Mouse (Mus musculus) MEL (cell line): ENCODE measurements around the gene Xpot. TPM values are rescaled to one million over a fixed set of nuclear protein-coding genes. Genes with fewer than 3 reads are reported as not detected.

Source experiments
- DNase-seq: peaks from one replicate; pipeline ENCODE4 v3.0.0; 2011; ENCODE audit warnings: low read depth, low spot score
- H3K27ac ChIP-seq: 2 replicates; pipeline ENCODE4 v1.5.1; 2012; ENCODE audit warnings: low read depth, mild to moderate bottlenecking, control low read depth, low read length, moderate library complexity; ENCODE audit not compliant: control insufficient read depth
- H3K27me3 ChIP-seq, 2 experiments: fragments of 150-350 bp in 1 of 2; sonication (generic) in 1 of 2; 2 replicates each; pipeline ENCODE4 v1.6.1; 2012; ENCODE audit warnings: low read length in 2 of 2, mild to moderate bottlenecking in 2 of 2, improper control_type of control experiment in 1 of 2, moderate library complexity in 1 of 2; ENCODE audit not compliant: insufficient read depth in 2 of 2, control insufficient read depth in 1 of 2
- H3K36me3 ChIP-seq, 2 experiments: 2 replicates each; pipeline ENCODE4 v1.6.1; 2012 to 2014; ENCODE audit warnings: low read length in 2 of 2, improper control_type of control experiment in 1 of 2, inconsistent platforms in 1 of 2, mild to moderate bottlenecking in 1 of 2; ENCODE audit not compliant: insufficient read depth in 2 of 2, control insufficient read depth in 1 of 2
- H3K4me1 ChIP-seq, 2 experiments: fragments of 150-350 bp in 1 of 2; sonication (generic) in 1 of 2; 2 replicates each; pipeline ENCODE4 v1.6.1; 2012; ENCODE audit warnings: low read length in 2 of 2, improper control_type of control experiment in 1 of 2, mild to moderate bottlenecking in 1 of 2; ENCODE audit not compliant: insufficient read depth in 2 of 2, control insufficient read depth in 1 of 2
- H3K4me3 ChIP-seq, 2 experiments: fragments of 150-350 bp in 1 of 2; sonication (generic) in 1 of 2; 2 replicates each; pipeline ENCODE4 v1.5.1; 2012; ENCODE audit warnings: low read depth in 2 of 2, low read length in 2 of 2, mild to moderate bottlenecking in 2 of 2, moderate library complexity in 2 of 2, control low read depth in 1 of 2, improper control_type of control experiment in 1 of 2; ENCODE audit not compliant: control insufficient read depth in 1 of 2, insufficient read depth in 1 of 2
- H3K79me2 ChIP-seq: 2 replicates; pipeline ENCODE4 v1.6.1; 2012; ENCODE audit warnings: mild to moderate bottlenecking, low read length, moderate library complexity; ENCODE audit not compliant: control insufficient read depth, poor library complexity, insufficient read depth
- H3K9ac ChIP-seq: 2 replicates; pipeline ENCODE4 v1.6.1; 2012; ENCODE audit warnings: low read depth, mild to moderate bottlenecking, control low read depth, low read length, moderate library complexity; ENCODE audit not compliant: control insufficient read depth, poor library complexity, severe bottlenecking
- H3K9me3 ChIP-seq: fragments of 150-350 bp; sonication (generic); replicated peaks from 2 replicates; pipeline ENCODE4 v1.6.1; 2012; ENCODE audit warnings: mild to moderate bottlenecking, low read length, improper control_type of control experiment, moderate library complexity; ENCODE audit not compliant: insufficient read depth
- BHLHE40 ChIP-seq: IDR thresholded peaks from 2 replicates; pipeline ENCODE4 v1.6.1; 2012; ENCODE audit warnings: low read depth, mild to moderate bottlenecking, inconsistent platforms, low read length, improper control_type of control experiment, borderline replicate concordance
- CHD1 ChIP-seq: IDR thresholded peaks from 2 replicates; pipeline ENCODE4 v1.6.1; 2012; ENCODE audit warnings: low read depth, mild to moderate bottlenecking, inconsistent platforms, low read length, improper control_type of control experiment
- CTCF ChIP-seq, 3 experiments: IDR thresholded peaks in 2 of 3; conservative IDR thresholded peaks in 1 of 3; 2 replicates each; pipeline ENCODE4 v1.5.1; 2011 to 2012; ENCODE audit warnings: low read length in 3 of 3, low read depth in 2 of 3, mild to moderate bottlenecking in 2 of 3, improper control_type of control experiment in 1 of 3, inconsistent platforms in 1 of 3, mixed read lengths in 1 of 3, moderate library complexity in 1 of 3; ENCODE audit not compliant: control insufficient read depth in 1 of 3, insufficient read depth in 1 of 3, poor library complexity in 1 of 3, severe bottlenecking in 1 of 3
- EP300 ChIP-seq, 2 experiments: IDR thresholded peaks; 2 replicates each; pipeline ENCODE4 v1.6.1; 2011; ENCODE audit warnings: improper control_type of control experiment in 2 of 2, low read length in 2 of 2, low read depth in 1 of 2, mild to moderate bottlenecking in 1 of 2
- ETS1 ChIP-seq: IDR thresholded peaks from 2 replicates; pipeline ENCODE4 v1.6.1; 2012; ENCODE audit warnings: low read depth, mild to moderate bottlenecking, inconsistent platforms, low read length, improper control_type of control experiment, moderate library complexity
- GATA1 ChIP-seq: IDR thresholded peaks from 2 replicates; pipeline ENCODE4 v1.6.1; 2011; ENCODE audit warnings: low read depth, low read length, improper control_type of control experiment
- JUND ChIP-seq: IDR thresholded peaks from 2 replicates; pipeline ENCODE4 v1.6.1; 2011; ENCODE audit warnings: low read depth, mild to moderate bottlenecking, improper control_type of control experiment, low read length
- KAT2A ChIP-seq: conservative IDR thresholded peaks from 2 replicates; pipeline ENCODE4 v1.6.1; 2012; ENCODE audit warnings: low read depth, low read length, improper control_type of control experiment, inconsistent platforms
- MAFK ChIP-seq: IDR thresholded peaks from 2 replicates; pipeline ENCODE4 v1.6.1; 2011; ENCODE audit warnings: low read depth, mild to moderate bottlenecking, low read length, improper control_type of control experiment, borderline replicate concordance
- MAX ChIP-seq: IDR thresholded peaks from 2 replicates; pipeline ENCODE4 v1.6.1; 2011; ENCODE audit warnings: low read length, improper control_type of control experiment
- MAZ ChIP-seq: IDR thresholded peaks from 2 replicates; pipeline ENCODE4 v1.6.1; 2012; ENCODE audit warnings: low read depth, mild to moderate bottlenecking, inconsistent platforms, low read length, improper control_type of control experiment
- MXI1 ChIP-seq: IDR thresholded peaks from 2 replicates; pipeline ENCODE4 v1.6.1; 2011; ENCODE audit warnings: mild to moderate bottlenecking, low read depth, low read length, improper control_type of control experiment
- MYC ChIP-seq: IDR thresholded peaks from 2 replicates; pipeline ENCODE4 v1.6.1; 2011; ENCODE audit warnings: low read depth, mild to moderate bottlenecking, low read length, improper control_type of control experiment, moderate library complexity
- NELFE ChIP-seq: IDR thresholded peaks from 2 replicates; pipeline ENCODE4 v1.6.1; 2011; ENCODE audit warnings: low read depth, low read length, improper control_type of control experiment
- NRF1 ChIP-seq: IDR thresholded peaks from 2 replicates; pipeline ENCODE4 v1.6.1; 2014; ENCODE audit warnings: low read depth, mild to moderate bottlenecking, inconsistent platforms, low read length, improper control_type of control experiment, moderate library complexity; ENCODE audit not compliant: poor library complexity, insufficient read depth, severe bottlenecking
- POLR2A ChIP-seq, 2 experiments: IDR thresholded peaks; 2 replicates each; pipeline ENCODE4 v1.6.1; 2011 to 2012; ENCODE audit warnings: low read length in 2 of 2, mild to moderate bottlenecking in 2 of 2, control low read depth in 1 of 2, improper control_type of control experiment in 1 of 2, low read depth in 1 of 2, moderate library complexity in 1 of 2; ENCODE audit not compliant: control insufficient read depth in 1 of 2, insufficient read depth in 1 of 2, poor library complexity in 1 of 2
- POLR2AphosphoS2 ChIP-seq: IDR thresholded peaks from 2 replicates; pipeline ENCODE4 v1.6.1; 2011; ENCODE audit warnings: low read length, improper control_type of control experiment
- RAD21 ChIP-seq: IDR thresholded peaks from 2 replicates; pipeline ENCODE4 v1.6.1; 2011; ENCODE audit warnings: mild to moderate bottlenecking, low read depth, low read length, improper control_type of control experiment
- RCOR1 ChIP-seq: IDR thresholded peaks from 2 replicates; pipeline ENCODE4 v1.6.1; 2012; ENCODE audit warnings: low read depth, mild to moderate bottlenecking, inconsistent platforms, low read length, improper control_type of control experiment
- SIN3A ChIP-seq: IDR thresholded peaks from 2 replicates; pipeline ENCODE4 v1.6.1; 2012; ENCODE audit warnings: low read length, improper control_type of control experiment, inconsistent platforms
- SMC3 ChIP-seq: IDR thresholded peaks from 2 replicates; pipeline ENCODE4 v1.6.1; 2011; ENCODE audit warnings: low read depth, low read length, improper control_type of control experiment
- TAL1 ChIP-seq: IDR thresholded peaks from 2 replicates; pipeline ENCODE4 v1.6.1; 2012; ENCODE audit warnings: mild to moderate bottlenecking, inconsistent platforms, low read length, moderate library complexity, mixed read lengths
- TBP ChIP-seq: IDR thresholded peaks from 2 replicates; pipeline ENCODE4 v1.8.0; 2011; ENCODE audit warnings: low read depth, low read length, improper control_type of control experiment
- USF1 ChIP-seq: IDR thresholded peaks from 2 replicates; pipeline ENCODE4 v1.6.1; 2014; ENCODE audit warnings: low read depth, mild to moderate bottlenecking, inconsistent platforms, low read length, improper control_type of control experiment, moderate library complexity
- USF2 ChIP-seq, 2 experiments: IDR thresholded peaks; 2 replicates each; pipeline ENCODE4 v1.6.1; 2011 to 2012; ENCODE audit warnings: improper control_type of control experiment in 2 of 2, low read length in 2 of 2, borderline replicate concordance in 1 of 2, inconsistent platforms in 1 of 2, low read depth in 1 of 2, mild to moderate bottlenecking in 1 of 2; ENCODE audit not compliant: insufficient read depth in 1 of 2
- ZMIZ1 ChIP-seq: IDR thresholded peaks from 2 replicates; pipeline ENCODE4 v1.6.1; 2012; ENCODE audit warnings: low read depth, mild to moderate bottlenecking, inconsistent platforms, low read length, improper control_type of control experiment, moderate library complexity
- ZNF384 ChIP-seq: IDR thresholded peaks from 2 replicates; pipeline ENCODE4 v1.6.1; 2012; ENCODE audit warnings: low read depth, mild to moderate bottlenecking, inconsistent platforms, low read length, improper control_type of control experiment
- polyA plus RNA-seq, 2 experiments: library from polyadenylated mRNA; stranded (reverse) in 1 of 2; unstranded in 1 of 2; fragments of >175 nt in 1 of 2; fragments of >200 nt in 1 of 2; gene quantifications; 2 replicates each; pipeline versions ENCODE4 v1.2.1 to v1.2.4; 2012; ENCODE audit warnings: low replicate concordance in 2 of 2, low read depth in 1 of 2; ENCODE audit not compliant: insufficient read length in 2 of 2, insufficient read depth in 1 of 2, missing spikeins in 1 of 2
- total RNA-seq: library from RNA; depleted of rRNA; stranded (reverse); fragments of 300-350 nt; gene quantifications from 2 replicates; pipeline ENCODE4 v1.2.3, GENCODE M21; 2012

Gene Xpot
- total and polyA plus RNA-seq, 3 experiments, result 122 to 304 (median 154) TPM

DNA sequence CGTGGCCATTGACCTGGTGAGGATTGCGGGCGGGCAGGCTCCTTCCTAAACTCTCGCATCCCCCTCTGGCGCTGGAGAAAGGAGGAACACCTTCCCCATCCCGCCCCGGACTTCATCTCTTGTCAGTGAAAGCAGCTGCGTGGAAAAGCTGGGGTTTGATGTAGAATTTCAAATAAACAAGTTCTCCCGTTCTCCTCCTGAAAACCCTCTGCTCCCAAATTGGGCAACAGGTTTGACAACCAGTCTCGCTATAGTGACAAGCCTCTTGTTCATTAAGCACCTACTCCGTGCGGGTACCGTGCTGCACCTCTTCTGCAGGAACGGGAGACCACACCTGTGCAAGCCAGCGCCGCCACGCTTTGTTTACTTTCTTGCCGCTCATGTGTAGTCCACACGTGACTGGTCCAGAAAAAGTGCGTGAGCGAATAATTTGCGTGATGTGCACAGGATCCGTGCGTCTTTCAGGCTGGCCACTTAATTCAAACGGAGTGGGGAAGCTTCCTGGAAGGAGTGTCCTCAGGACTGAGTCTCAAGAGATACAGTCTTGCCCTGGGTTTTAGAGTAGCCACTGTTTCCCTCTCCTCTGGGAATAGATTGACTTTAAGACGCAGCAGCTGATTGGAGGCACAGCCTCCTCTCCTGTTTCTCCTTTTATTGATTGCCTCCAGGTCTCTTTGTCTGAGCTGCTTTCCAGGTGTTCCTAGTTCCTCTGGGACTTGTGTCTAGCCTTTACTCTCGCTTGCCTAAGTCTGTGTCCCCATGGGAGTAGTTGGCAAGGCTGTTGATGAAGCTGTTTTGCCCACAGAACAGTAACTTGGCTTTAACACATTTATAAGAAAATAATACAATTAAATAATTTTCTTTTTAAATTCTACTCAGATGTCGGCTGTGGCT lies 16.2 kb upstream of the Xpot start:
- H3K36me3 ChIP-seq, result peaks cover 0 to 27% of the 10 kb centered on the region in 2 experiments; a peak in 2 of 4 replicates
- TF ChIP-seq RCOR1, result 0 out of 2 replicates have a peak, but pooled peaks have one; percentile 11
- 0 out of 2 replicates have a peak, but pooled peaks have one; percentile 19 for TF ChIP-seq MAZ
- TF ChIP-seq TAL1, result no peak
- TF ChIP-seq MAX, result peak; percentile 74
- no peak for TF ChIP-seq ZMIZ1
- peak; percentile 69 for TF ChIP-seq BHLHE40
- TF ChIP-seq ETS1, result peak; percentile 30; the same call in 1 of the 2 replicates
- no peak for TF ChIP-seq KAT2A
- TF ChIP-seq EP300 (IDR thresholded peaks at IDR 0.05; ENCODE audit: low read depth in 1 of 2, low read length in 2 of 2), result 0 out of 4 replicates have a peak, but pooled peaks of 1 of the 2 experiments have one; percentile 10
- no peak for TF ChIP-seq NELFE
- TF ChIP-seq MYC, result 0 out of 2 replicates have a peak, but pooled peaks have one; percentile 33
- no peak for TF ChIP-seq NRF1
- peak; percentile 70 for TF ChIP-seq USF1
- peak; percentile 74 for TF ChIP-seq MXI1
- H3K4me3 ChIP-seq, result peak overlapping the region; percentile 63 to 77
- no peaks in the 10 kb centered on the region for H3K9me3 ChIP-seq
- peak; percentile 53 for DNase-seq
- no peak overlapping the region for H3K27ac ChIP-seq
- no peaks in the 10 kb centered on the region for H3K27me3 ChIP-seq
- peaks cover 8% of the 10 kb centered on the region for H3K79me2 ChIP-seq
- peaks cover 7 to 24% of the 10 kb centered on the region in 2 experiments for H3K4me1 ChIP-seq
- H3K9ac ChIP-seq, result peak overlapping the region; percentile 62

DNA sequence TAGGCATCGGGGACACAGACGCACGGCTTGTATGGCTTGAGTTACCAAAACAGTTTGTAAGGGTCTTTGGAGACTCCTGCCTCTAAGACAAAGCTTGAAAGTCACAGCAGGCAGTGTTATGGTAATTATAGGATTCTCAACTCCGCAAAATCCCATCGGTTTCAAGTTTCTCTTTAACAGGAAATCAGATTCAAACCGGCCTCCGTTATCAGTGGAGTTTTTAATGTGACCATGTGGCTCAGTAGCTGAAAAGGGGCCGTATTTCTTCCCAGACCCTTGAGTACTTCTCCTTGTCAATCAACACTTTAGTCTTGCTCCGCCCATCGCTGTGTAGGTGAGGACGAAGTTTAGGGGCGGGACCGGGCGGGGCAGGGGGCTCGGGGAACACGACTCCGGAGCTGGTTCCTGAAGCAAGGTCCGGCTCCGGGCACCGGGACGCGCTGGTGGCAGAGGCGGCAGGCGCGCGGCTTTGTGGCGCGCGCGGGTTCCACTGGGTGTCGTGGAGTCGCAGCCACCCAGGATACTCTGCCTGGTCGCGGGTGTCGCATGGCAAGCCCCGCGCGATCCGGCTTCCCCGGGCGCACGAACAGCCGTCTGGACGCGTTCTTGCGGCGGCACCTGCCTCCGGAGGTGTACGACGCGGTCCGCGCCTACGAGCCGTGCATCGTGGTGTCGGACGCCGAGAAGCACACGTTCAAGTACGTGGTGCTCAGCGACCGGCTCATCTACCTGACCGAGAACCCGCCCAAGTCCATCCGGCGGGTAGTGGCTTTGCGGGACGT lies 15.3 kb upstream of the Xpot start, which contains the start of gene D930020B18Rik:
TSS of gene D930020B18Rik (plus strand) at position 317 of the 782 bp plus-strand sequence.
- DNase-seq, result peak; percentile 91
- peak within 1 kb of the TSS; percentile 78 for H3K27ac ChIP-seq
- H3K36me3 ChIP-seq, result peaks cover 0 to 23% of the 10 kb centered on the region in 2 experiments; a peak in 2 of 4 replicates
- peaks cover 8% of the 10 kb centered on the region for H3K79me2 ChIP-seq
- no peaks in the 10 kb centered on the region for H3K9me3 ChIP-seq
- H3K27me3 ChIP-seq, result no peaks in the 10 kb centered on the region
- peaks cover 5 to 18% of the 10 kb centered on the region in 2 experiments for H3K4me1 ChIP-seq
- peak within 1 kb of the TSS; percentile 63 to 77 for H3K4me3 ChIP-seq
- H3K9ac ChIP-seq, result peak within 1 kb of the TSS; percentile 62
- TF ChIP-seq SIN3A (peak; percentile 71; the same call in 1 of the 2 replicates), POLR2AphosphoS2 (no peak), CTCF (IDR thresholded peaks at IDR 0.05 in 2 of 3, conservative IDR thresholded peaks at IDR 0.05 in 1 of 3; ENCODE audit: control insufficient read depth in 1 of 3, insufficient read depth in 1 of 3, low read depth in 2 of 3, low read length in 3 of 3, poor library complexity in 1 of 3, severe bottlenecking in 1 of 3) (no peak), ZMIZ1 (0 out of 2 replicates have a peak, but pooled peaks have one; percentile 27), ZNF384 (no peak), MYC (peak; percentile 83), GATA1 (peak; percentile 58), EP300 (IDR thresholded peaks at IDR 0.05; ENCODE audit: low read depth in 1 of 2, low read length in 2 of 2) (no peak), MAZ (no peak; the same call in 1 of the 2 replicates), ETS1 (peak; percentile 57; the same call in 1 of the 2 replicates), CHD1 (no peak), MAX (no peak; the same call in 1 of the 2 replicates), MAFK (no peak), JUND (no peak), POLR2A (IDR thresholded peaks at IDR 0.05; ENCODE audit: control insufficient read depth in 1 of 2, insufficient read depth in 1 of 2, low read depth in 1 of 2, low read length in 2 of 2, poor library complexity in 1 of 2) (peak; percentile 47 to 57; a peak in 3 of 4 replicates), SMC3 (no peak), RAD21 (no peak), TBP (peak; percentile 75), USF2 (IDR thresholded peaks at IDR 0.05; ENCODE audit: borderline replicate concordance in 1 of 2, insufficient read depth in 1 of 2, low read depth in 1 of 2, low read length in 2 of 2) (no peak)
